Mouse (Mus musculus): ENCODE measurements around the gene Dnah10.
A peak's percentile ranks its signal among the peaks of the same experiment; 100 is the strongest.

Gene Dnah10

DNA sequence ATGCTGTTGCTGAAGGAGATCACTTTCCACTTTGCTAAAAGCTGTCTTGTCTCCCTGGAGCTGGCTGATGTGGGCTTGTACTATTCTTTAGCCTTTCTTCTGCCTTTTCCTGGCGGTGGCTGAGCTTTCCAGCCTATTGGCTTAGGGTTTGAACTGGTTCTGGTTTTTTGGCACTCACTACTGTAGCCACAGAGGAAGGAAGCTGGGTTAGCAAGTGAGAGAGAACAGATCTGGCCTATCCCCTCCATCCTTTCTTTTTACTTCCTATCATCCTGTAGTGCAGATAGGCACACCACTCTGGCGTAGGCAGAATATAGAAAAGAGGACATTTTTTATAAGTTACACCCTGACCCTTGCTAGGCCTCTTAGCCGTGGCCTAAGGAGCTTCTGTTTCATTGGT lies 148.2 kb downstream of the Dnah10 start:
- DNase-seq: no peak

GRCm38 (mm10) chr5:124873890-124874601 lies 149.2 kb downstream of the Dnah10 start:
- DNase-seq: no peak

DNA sequence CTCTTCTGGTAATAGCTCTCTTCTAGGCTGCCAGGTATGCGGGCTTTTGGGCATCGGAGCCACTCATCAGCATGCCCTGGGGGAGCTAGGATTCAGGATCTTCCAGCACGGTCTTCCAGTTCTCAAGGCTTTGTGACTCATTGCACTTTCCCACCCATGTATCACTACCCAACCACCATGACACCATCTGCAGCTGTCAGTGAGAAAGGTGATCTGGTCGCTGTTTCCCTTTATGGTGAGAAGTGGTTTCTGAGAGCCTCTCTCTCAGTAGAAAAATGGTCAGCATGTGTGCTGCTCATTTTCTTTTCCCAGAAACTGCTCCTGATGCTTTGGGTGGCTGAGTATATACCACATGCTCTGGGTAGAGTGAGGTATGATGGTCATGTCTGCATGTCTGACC lies 154.4 kb downstream of the Dnah10 start:
- DNase-seq: no peak

- DNase-seq: peak; percentile 58
Observed at GRCm38 (mm10) chr5:124879801-124880200, 154.9 kb downstream of the Dnah10 start.

DNA sequence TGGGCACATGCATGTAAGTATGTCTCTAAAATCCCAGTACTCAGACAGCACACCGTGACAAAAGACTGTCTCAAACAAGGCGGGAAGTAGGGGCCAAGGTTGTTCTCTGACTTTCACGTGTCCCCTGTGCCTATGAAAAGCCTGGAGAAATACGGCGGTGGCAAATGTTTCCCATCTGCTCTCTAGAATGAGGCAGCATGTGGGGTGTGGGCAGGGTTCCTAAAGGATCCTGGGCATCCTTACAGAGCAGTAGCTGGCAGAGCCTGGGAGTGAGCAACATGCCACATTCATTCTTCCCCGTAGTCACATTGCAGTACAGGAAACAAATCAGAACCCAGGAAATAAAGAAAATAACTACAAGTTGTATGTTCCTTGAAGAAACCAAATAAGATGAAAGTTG lies 159.0 kb downstream of the Dnah10 start:
- DNase-seq: peak; percentile 82

Data from cerebellum, adult 9-11 months (tissue).